13 mouse cellular contexts compared by ENCODE assay signal in genomic region chr9:79865998-79866397, GRCm38 (mm10).
A peak's percentile ranks its signal among the peaks of the same experiment; 100 is the strongest.
DNase-seq lines count a peak whose midpoint lies in the region; ATAC-seq and TF ChIP-seq lines count a peak whose summit lies in the region.
"Had no signal": no experiment of that assay in that cellular context is flagged by ENCODE, and none has a peak within 500 bp of the region (broad histone marks: within the 10 kb centered on the region; RNA-seq: fewer than 3 reads in every experiment).

No protein-coding gene starts in this region.

- H3K4me1 ChIP-seq in heart, adult 2 months (ENCODE audit: control insufficient read depth, insufficient read depth, low read length) = peaks cover 2% of the 10 kb centered on the region
- H3K4me1 ChIP-seq in heart, embryonic 10.5 days = peaks cover 16% of the 10 kb centered on the region
- H3K4me1 ChIP-seq in midbrain, postnatal 0 days (ENCODE audit: insufficient read depth, low read length) = no peaks in the 10 kb centered on the region
- no peaks in the 10 kb centered on the region for H3K4me1 ChIP-seq in midbrain, embryonic 15.5 days
- H3K4me1 ChIP-seq: forebrain, embryonic 15.5 days had no signal

- H3K9me3 ChIP-seq in heart, embryonic 10.5 days = no peaks in the 10 kb centered on the region
- H3K9me3 ChIP-seq in midbrain, postnatal 0 days (ENCODE audit: low read length) = no peaks in the 10 kb centered on the region
- H3K9me3 ChIP-seq in midbrain, embryonic 15.5 days = no peaks in the 10 kb centered on the region
- H3K9me3 ChIP-seq: embryonic facial prominence, embryonic 10.5 days; forebrain, embryonic 15.5 days; G1E; heart, embryonic 15.5 days had no signal

- no peak overlapping the region for H3K4me3 ChIP-seq in heart, adult 2 months
- no peak overlapping the region for H3K4me3 ChIP-seq in heart, embryonic 10.5 days
- H3K4me3 ChIP-seq in midbrain, postnatal 0 days (ENCODE audit: low read depth, low read length) = no peak overlapping the region
- no peak overlapping the region for H3K4me3 ChIP-seq in midbrain, embryonic 15.5 days
- H3K4me3 ChIP-seq: embryonic facial prominence, embryonic 10.5 days; forebrain, embryonic 15.5 days; heart, embryonic 15.5 days had no signal

- no peak overlapping the region for H3K27ac ChIP-seq in heart, adult 2 months
- H3K27ac ChIP-seq in heart, embryonic 10.5 days = no peak overlapping the region
- no peak overlapping the region for H3K27ac ChIP-seq in midbrain, postnatal 0 days (ENCODE audit: low read depth, low read length)
- no peak overlapping the region for H3K27ac ChIP-seq in midbrain, embryonic 15.5 days
- H3K27ac ChIP-seq: embryonic facial prominence, embryonic 10.5 days; forebrain, embryonic 15.5 days; heart, embryonic 15.5 days had no signal

- no peak for ATAC-seq in midbrain, postnatal 0 days (ENCODE audit: low FRiP score)
- ATAC-seq in midbrain, embryonic 15.5 days (replicated peaks) = no peak
- ATAC-seq: forebrain, embryonic 15.5 days had no signal

- H3K27me3 ChIP-seq in heart, adult 2 months (ENCODE audit: control insufficient read depth, insufficient read depth, low read length) = no peaks in the 10 kb centered on the region
- no peaks in the 10 kb centered on the region for H3K27me3 ChIP-seq in heart, embryonic 10.5 days (ENCODE audit: insufficient read depth, poor library complexity, severe bottlenecking)
- H3K27me3 ChIP-seq in midbrain, postnatal 0 days (ENCODE audit: insufficient read depth, low read length) = no peaks in the 10 kb centered on the region
- H3K27me3 ChIP-seq in midbrain, embryonic 15.5 days (replicated peaks) = no peaks in the 10 kb centered on the region
- H3K27me3 ChIP-seq: forebrain, embryonic 15.5 days; heart, embryonic 15.5 days had no signal

- TF ChIP-seq EP300 in heart, adult 2 months (IDR thresholded peaks at IDR 0.05; ENCODE audit: insufficient read depth, low read depth, low read length) = 0 out of 2 replicates have a peak, but pooled peaks have one; percentile 24

- no peak for DNase-seq in heart, adult 2 months
- no peak for DNase-seq in heart, embryonic 10.5 days (ENCODE audit: low spot score)
- DNase-seq in midbrain, postnatal 0 days (ENCODE audit: low spot score) = no peak
- DNase-seq in brain, embryonic 14.5 days (ENCODE audit: low read depth) = no peak
- peak; percentile 19 for DNase-seq in thymus, postnatal 4 days
- no peak for DNase-seq in layer of hippocampus, postnatal 10 days (ENCODE audit: low spot score in 2 of 2)
- DNase-seq in left cerebral cortex, adult 8-10 months (ENCODE audit: low spot score in 2 of 2) = no peak
- DNase-seq: midbrain, embryonic 14.5 days had no signal

- no peak for TF ChIP-seq POLR2A in heart, adult 2 months (IDR thresholded peaks at IDR 0.05; ENCODE audit: insufficient read depth, low read depth, low read length)
- no peak for TF ChIP-seq POLR2A in brain, embryonic 14.5 days (IDR thresholded peaks at IDR 0.05; ENCODE audit: borderline replicate concordance, extremely low read depth, insufficient read depth, insufficient read length, poor library complexity, severe bottlenecking)

- 74% methylated on average over 7 of the region's 7 CpGs for WGBS in heart, adult 2 months
- 70% methylated on average over 7 of the region's 7 CpGs for WGBS in heart, embryonic 10.5 days
- 65% methylated on average over 7 of the region's 7 CpGs for WGBS in midbrain, postnatal 0 days
- WGBS in midbrain, embryonic 15.5 days = 65% methylated on average over 7 of the region's 7 CpGs

- peak; percentile 71 for TF ChIP-seq CTCF in heart, adult 2 months (IDR thresholded peaks at IDR 0.05)
- TF ChIP-seq CTCF in midbrain, postnatal 0 days (IDR thresholded peaks at IDR 0.05) = peak; percentile 31
- 0 out of 2 replicates have a peak, but pooled peaks have one; percentile 20 for TF ChIP-seq CTCF in brain, embryonic 14.5 days (IDR thresholded peaks at IDR 0.05; ENCODE audit: borderline replicate concordance, extremely low read depth, insufficient read depth, insufficient read length)

- peaks cover 5% of the 10 kb centered on the region for H3K79me2 ChIP-seq in heart, adult 2 months (replicated peaks; ENCODE audit: control insufficient read depth, insufficient read depth, low read length)

- no peak overlapping the region for H3K4me2 ChIP-seq in midbrain, postnatal 0 days (ENCODE audit: low read depth, low read length, poor library complexity, severe bottlenecking)
- H3K4me2 ChIP-seq in midbrain, embryonic 15.5 days = no peak overlapping the region
- H3K4me2 ChIP-seq: forebrain, embryonic 15.5 days; heart, embryonic 15.5 days had no signal

- intact Hi-C loops in heart, adult 2 months (cut with DNase I) = loop anchor here (1.0 to 5.0 kb wide), 2 partner anchors 59 to 136 kb away; no protein-coding TSS in a partner anchor

- H3K36me3 ChIP-seq in heart, adult 2 months (ENCODE audit: control insufficient read depth, insufficient read depth, low read length) = no peaks in the 10 kb centered on the region
- H3K36me3 ChIP-seq in heart, embryonic 10.5 days = no peaks in the 10 kb centered on the region
- no peaks in the 10 kb centered on the region for H3K36me3 ChIP-seq in midbrain, postnatal 0 days (ENCODE audit: insufficient read depth, low read length)
- no peaks in the 10 kb centered on the region for H3K36me3 ChIP-seq in midbrain, embryonic 15.5 days (replicated peaks)
- H3K36me3 ChIP-seq: embryonic facial prominence, embryonic 10.5 days; forebrain, embryonic 15.5 days; G1E; heart, embryonic 15.5 days had no signal

- no peak overlapping the region for H3K9ac ChIP-seq in heart, adult 2 months (ENCODE audit: low read depth, low read length)
- no peak overlapping the region for H3K9ac ChIP-seq in midbrain, postnatal 0 days (replicated peaks; ENCODE audit: low read length, poor library complexity, severe bottlenecking)
- no peak overlapping the region for H3K9ac ChIP-seq in midbrain, embryonic 15.5 days
- H3K9ac ChIP-seq: forebrain, embryonic 15.5 days; heart, embryonic 15.5 days had no signal

Comparison
In these comparisons a context has a peak if more than half of its experiments do, and no peak if none do; other contexts are left out.
1. CTCF ChIP-seq: peak in every context shown above with its lines; median percentile 71 in heart, adult 2 months; 31 in midbrain, postnatal 0 days; 20 in brain, embryonic 14.5 days.